Mouse (Mus musculus): ENCODE measurements around the gene Acd.
A peak's percentile ranks its signal among the peaks of the same experiment; 100 is the strongest.

DNA sequence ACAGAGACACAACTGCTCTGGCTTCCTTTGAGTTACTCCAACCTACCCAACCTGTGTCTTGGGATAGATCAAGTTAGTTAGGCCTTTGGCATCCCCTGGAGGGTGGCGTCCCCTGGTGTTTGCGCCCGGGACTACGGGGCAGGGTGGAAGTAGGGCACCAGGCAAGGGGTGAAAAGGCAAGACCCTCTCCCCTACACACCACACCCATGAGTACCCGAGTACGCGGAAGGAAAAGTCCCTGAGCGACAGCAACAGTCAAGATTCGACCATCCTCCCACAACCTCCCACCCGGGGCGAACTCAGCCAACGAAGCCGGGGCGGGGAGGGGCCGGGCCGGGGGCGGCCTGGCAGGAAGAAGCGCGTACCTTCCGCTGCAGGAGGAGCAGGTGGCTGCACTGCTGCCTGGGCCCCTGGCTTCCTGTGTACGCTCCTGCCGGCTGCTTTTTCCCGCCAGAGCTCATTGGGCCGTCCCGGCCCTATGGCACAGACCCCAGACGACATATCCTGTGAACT lies 15.1 kb downstream of the Acd start, which contains the start of gene Carmil2:
- TF ChIP-seq CTCF (IDR thresholded peaks at IDR 0.05; ENCODE audit: low read depth) (peak; percentile 88), EP300 (IDR thresholded peaks at IDR 0.05; ENCODE audit: low read depth) (no peak)

Data from liver, postnatal 0 days (tissue).